Mouse (Mus musculus): ENCODE data around the gene Naaladl1.

GRCm38 (mm10) chr19:6066571-6066970 is 39.0 kb upstream of the Naaladl1 start:
- TF ChIP-seq POLR2A (IDR thresholded peaks at IDR 0.05; ENCODE audit: borderline replicate concordance, extremely low read depth, insufficient read depth, insufficient read length, poor library complexity, severe bottlenecking) = no peak
- TF ChIP-seq CTCF (IDR thresholded peaks at IDR 0.05; ENCODE audit: borderline replicate concordance, extremely low read depth, insufficient read depth, insufficient read length) = no peak

Measured in brain, embryonic 14.5 days (tissue).